Mouse (Mus musculus): ENCODE measurements around the gene Ntng2.

Ntng2 gene

GRCm38 (mm10) chr2:29193819-29194546 lies 58.8 kb downstream of the Ntng2 start:
- ATAC-seq (ENCODE audit: insufficient number of reproducible peaks, low FRiP score, low TSS enrichment) = no peak

GRCm38 (mm10) chr2:29192629-29193278 lies 60.1 kb downstream of the Ntng2 start:
- no peak for ATAC-seq (ENCODE audit: insufficient number of reproducible peaks, low FRiP score, low TSS enrichment)

GRCm38 (mm10) chr2:29191216-29192215 lies 61.3 kb downstream of the Ntng2 start:
- ATAC-seq (ENCODE audit: insufficient number of reproducible peaks, low FRiP score, low TSS enrichment) = no peak

GRCm38 (mm10) chr2:29190392-29190791 lies 62.4 kb downstream of the Ntng2 start:
- ATAC-seq (ENCODE audit: insufficient number of reproducible peaks, low FRiP score, low TSS enrichment) = no peak

- no peak for ATAC-seq (ENCODE audit: insufficient number of reproducible peaks, low FRiP score, low TSS enrichment)
These were observed 66.6 kb downstream of the Ntng2 start for GRCm38 (mm10) chr2:29186209-29186608.

GRCm38 (mm10) chr2:29183266-29183924 lies 69.4 kb downstream of the Ntng2 start:
- ATAC-seq (ENCODE audit: insufficient number of reproducible peaks, low FRiP score, low TSS enrichment) = no peak

- ATAC-seq (ENCODE audit: insufficient number of reproducible peaks, low FRiP score, low TSS enrichment) = no peak
These were observed 71.7 kb downstream of the Ntng2 start for GRCm38 (mm10) chr2:29181111-29181510.

- ATAC-seq (ENCODE audit: insufficient number of reproducible peaks, low FRiP score, low TSS enrichment) = no peak
These were observed 73.0 kb downstream of the Ntng2 start for GRCm38 (mm10) chr2:29179810-29180209.

GRCm38 (mm10) chr2:29174887-29175286 lies 77.9 kb downstream of the Ntng2 start:
- no peak for ATAC-seq (ENCODE audit: insufficient number of reproducible peaks, low FRiP score, low TSS enrichment)

GRCm38 (mm10) chr2:29168067-29168466 lies 84.7 kb downstream of the Ntng2 start:
- no peak for ATAC-seq (ENCODE audit: insufficient number of reproducible peaks, low FRiP score, low TSS enrichment)

GRCm38 (mm10) chr2:29151941-29152340 lies 100.9 kb downstream of the Ntng2 start:
- no peak for ATAC-seq (ENCODE audit: insufficient number of reproducible peaks, low FRiP score, low TSS enrichment)
